Mouse (Mus musculus) kidney, adult 2 months (tissue): ENCODE measurements at regions not wholly inside any gene's neighbourhood (a gene's known extent, or its start where the extent isn't known, plus 50 kb on each side); places are given as distances from the start of the nearest gene placed in this dataset.

Experiments
- DNase-seq: peaks from one replicate; pipeline ENCODE4 v3.0.0; 2021
- H3K27ac ChIP-seq: fragments of 200-500 bp; 2 replicates; pipeline ENCODE4 v1.5.1; 2012; ENCODE audit warnings: low read depth, low read length, control low read depth, inconsistent platforms; ENCODE audit not compliant: insufficient read depth
- H3K27me3 ChIP-seq: fragments of 200-500 bp; replicated peaks from 2 replicates; pipeline ENCODE4 v1.6.1; 2012; ENCODE audit warnings: mild to moderate bottlenecking, moderate library complexity, low read length, inconsistent platforms; ENCODE audit not compliant: control insufficient read depth, insufficient read depth
- H3K36me3 ChIP-seq: fragments of 200-500 bp; 2 replicates; pipeline ENCODE4 v1.6.1; 2012; ENCODE audit warnings: mild to moderate bottlenecking, moderate library complexity, low read length, inconsistent platforms; ENCODE audit not compliant: control insufficient read depth, insufficient read depth
- H3K4me1 ChIP-seq: fragments of 200-500 bp; 2 replicates; pipeline ENCODE4 v1.6.1; 2011; ENCODE audit warnings: low read length; ENCODE audit not compliant: control insufficient read depth, insufficient read depth
- H3K4me3 ChIP-seq: fragments of 200-500 bp; 2 replicates; pipeline ENCODE4 v1.5.1; 2011; ENCODE audit warnings: mild to moderate bottlenecking, low read depth, low read length, control low read depth; ENCODE audit not compliant: insufficient read depth
- CTCF ChIP-seq: fragments of 200-500 bp; conservative IDR thresholded peaks from 2 replicates; pipeline ENCODE4 v1.5.1; 2011; ENCODE audit warnings: low read depth, mild to moderate bottlenecking, control low read depth, low read length, moderate library complexity, mixed read lengths; ENCODE audit not compliant: insufficient read depth, insufficient read length
- POLR2A ChIP-seq: fragments of 200-500 bp; IDR thresholded peaks from one replicate; pipeline ENCODE4 v1.6.1; 2011; ENCODE audit warnings: low read depth, low read length, control low read depth
- WGBS: fragments of 180-500 bp; shearing (Covaris S2); methylation state at CpG from one replicate; pipeline ENCODE4 v1.1.7; 2018; 5-methylcytosine and 5-hydroxymethylcytosine counted together

GRCm38 (mm10) chr1:128894546-128894945 is 302.5 kb upstream of the Cxcr4 start:
- no peak for DNase-seq

GRCm38 (mm10) chr1:128878291-128878690 is 286.2 kb upstream of the Cxcr4 start:
- TF ChIP-seq CTCF: no peak
- Histone ChIP-seq H3K4me3 (no peak overlapping the region), H3K36me3 (no peaks in the 10 kb centered on the region), H3K27me3 (no peaks in the 10 kb centered on the region), H3K4me1 (no peaks in the 10 kb centered on the region), H3K27ac (no peak overlapping the region)
- DNase-seq: no peak

More at GRCm38 (mm10) chr1:128894546-128894945, 302.5 kb upstream of the Cxcr4 start:
- TF ChIP-seq POLR2A (no peak), CTCF (no peak)
- H3K4me3 ChIP-seq: no peak overlapping the region
- 67% methylated on average over 5 of the region's 5 CpGs for WGBS
- H3K27ac ChIP-seq: no peak overlapping the region
- H3K36me3 ChIP-seq: no peaks in the 10 kb centered on the region
- H3K27me3 ChIP-seq: no peaks in the 10 kb centered on the region
- H3K4me1 ChIP-seq: no peaks in the 10 kb centered on the region

- H3K4me1 ChIP-seq: no peaks in the 10 kb centered on the region
- no peak overlapping the region for H3K4me3 ChIP-seq
- no peaks in the 10 kb centered on the region for H3K36me3 ChIP-seq
- H3K27ac ChIP-seq: no peak overlapping the region
- peak; percentile 10 for DNase-seq
- 8% methylated on average over 8 of the region's 8 CpGs for WGBS
- no peak for TF ChIP-seq POLR2A
- TF ChIP-seq CTCF: peak; percentile 73
- no peaks in the 10 kb centered on the region for H3K27me3 ChIP-seq
Measured at GRCm38 (mm10) chr1:128875289-128875688, 283.2 kb upstream of the Cxcr4 start.

GRCm38 (mm10) chr1:128874190-128874589 is 282.1 kb upstream of the Cxcr4 start:
- no peaks in the 10 kb centered on the region for H3K4me1 ChIP-seq
- no peak for DNase-seq
- no peaks in the 10 kb centered on the region for H3K27me3 ChIP-seq
- H3K27ac ChIP-seq: no peak overlapping the region
- no peaks in the 10 kb centered on the region for H3K36me3 ChIP-seq
- H3K4me3 ChIP-seq: no peak overlapping the region
- 84% methylated on average over 11 of the region's 11 CpGs for WGBS
- TF ChIP-seq POLR2A (no peak), CTCF (no peak)

- H3K36me3 ChIP-seq: no peaks in the 10 kb centered on the region
Measured at GRCm38 (mm10) chr1:128868761-128869160, 276.7 kb upstream of the Cxcr4 start.

GRCm38 (mm10) chr1:128860537-128860936 is 268.4 kb upstream of the Cxcr4 start:
- H3K36me3 ChIP-seq: no peaks in the 10 kb centered on the region
- H3K27ac ChIP-seq: no peak overlapping the region
- no peak for DNase-seq
- H3K4me3 ChIP-seq: no peak overlapping the region
- TF ChIP-seq CTCF (no peak), POLR2A (no peak)
- H3K27me3 ChIP-seq: no peaks in the 10 kb centered on the region; the same call in 1 of the 2 replicates
- 22% methylated on average over 1 of the region's 1 CpGs for WGBS
- H3K4me1 ChIP-seq: no peaks in the 10 kb centered on the region

More at GRCm38 (mm10) chr1:128868761-128869160, 276.7 kb upstream of the Cxcr4 start:
- 44% methylated on average over 3 of the region's 3 CpGs for WGBS
- no peak overlapping the region for H3K27ac ChIP-seq
- H3K4me3 ChIP-seq: no peak overlapping the region
- no peaks in the 10 kb centered on the region for H3K27me3 ChIP-seq
- no peaks in the 10 kb centered on the region for H3K4me1 ChIP-seq
- TF ChIP-seq POLR2A (no peak), CTCF (no peak)
- no peak for DNase-seq

- Histone ChIP-seq H3K27ac (no peak overlapping the region), H3K36me3 (no peaks in the 10 kb centered on the region), H3K27me3 (no peaks in the 10 kb centered on the region; the same call in 1 of the 2 replicates), H3K4me3 (no peak overlapping the region), H3K4me1 (no peaks in the 10 kb centered on the region)
- TF ChIP-seq CTCF (no peak), POLR2A (no peak)
- no peak for DNase-seq
- WGBS: 22% methylated on average over 7 of the region's 7 CpGs
Measured at GRCm38 (mm10) chr1:128860094-128860493, 268.0 kb upstream of the Cxcr4 start.

- Histone ChIP-seq H3K4me3 (no peak overlapping the region), H3K4me1 (no peaks in the 10 kb centered on the region), H3K27me3 (no peaks in the 10 kb centered on the region; the same call in 1 of the 2 replicates), H3K27ac (no peak overlapping the region), H3K36me3 (no peaks in the 10 kb centered on the region)
- no peak for DNase-seq
- TF ChIP-seq CTCF: no peak
- no peak for TF ChIP-seq POLR2A
- 78% methylated on average over 2 of the region's 2 CpGs for whole genome bisulfite sequencing
Measured at GRCm38 (mm10) chr1:128858661-128859060, 266.6 kb upstream of the Cxcr4 start.
